Mouse (Mus musculus) MN1 (cell line): ENCODE results near the gene Idh1.

Experiments used
- DNase-seq: peaks from one replicate; pipeline ENCODE4 v3.0.0-alpha.2; 2016; ENCODE audit warnings: low spot score

Gene Idh1

GRCm38 (mm10) chr1:65113536-65114172 lies 72.6 kb downstream of the Idh1 start:
- DNase-seq = no peak

DNA sequence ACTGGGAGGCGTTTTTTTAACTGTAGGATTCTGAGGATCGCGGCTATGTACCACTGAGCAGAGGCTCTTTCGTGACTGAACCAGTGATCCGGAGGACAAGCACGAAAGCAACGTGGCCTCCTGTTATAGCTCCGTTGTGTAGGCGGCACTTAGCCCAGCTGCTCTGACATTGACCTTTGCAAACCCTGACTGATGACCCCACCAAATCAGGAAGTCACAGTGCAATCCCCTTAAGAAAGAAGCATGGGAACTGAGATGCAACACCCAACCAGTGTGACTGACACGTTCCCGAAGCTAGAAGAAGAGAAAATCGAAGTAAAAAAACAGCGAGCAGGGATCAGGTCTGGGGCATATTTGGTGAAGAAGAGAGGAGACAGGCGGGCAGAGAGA lies 73.5 kb downstream of the Idh1 start:
- DNase-seq = peak; percentile 21

DNA sequence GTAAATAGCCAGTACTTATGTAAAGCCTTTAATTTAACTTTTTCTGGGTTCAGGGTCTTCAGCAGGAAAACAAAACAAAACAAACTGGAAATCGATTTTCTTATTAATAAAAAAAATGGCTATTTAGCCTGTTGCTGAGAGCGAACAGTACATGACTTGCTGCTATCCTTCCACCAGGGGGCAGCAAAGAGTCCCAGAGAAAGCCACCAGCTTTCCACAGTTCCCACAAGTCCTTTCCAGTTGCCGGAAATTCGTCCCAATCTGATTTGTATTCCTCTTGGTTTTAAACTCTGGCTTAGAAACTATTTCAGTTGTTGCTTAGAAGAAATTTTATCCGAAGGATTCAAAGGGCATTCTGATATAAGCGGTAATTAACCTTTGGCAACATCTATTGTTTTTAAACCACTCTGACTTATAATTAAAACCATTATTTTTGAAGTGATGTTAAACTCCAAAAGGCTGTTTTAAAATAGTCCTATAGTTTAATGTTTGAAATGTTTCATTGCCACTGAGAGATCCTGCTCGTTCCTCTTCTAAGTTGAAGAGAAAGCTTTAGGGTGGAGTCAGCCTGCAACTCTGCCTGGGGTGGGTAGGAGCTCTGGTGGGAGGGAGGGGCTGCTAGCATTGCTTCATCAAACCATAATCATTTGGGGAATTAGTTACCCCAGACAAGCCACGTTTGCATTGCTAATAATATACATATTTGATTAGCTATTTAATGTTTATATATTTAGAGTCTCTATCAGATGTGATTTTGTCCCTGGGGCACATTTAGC lies 74.1 kb downstream of the Idh1 start:
- DNase-seq = peak; percentile 85

- DNase-seq = no peak
Measured at GRCm38 (mm10) chr1:65109756-65110435, 76.4 kb downstream of the Idh1 start.

DNA sequence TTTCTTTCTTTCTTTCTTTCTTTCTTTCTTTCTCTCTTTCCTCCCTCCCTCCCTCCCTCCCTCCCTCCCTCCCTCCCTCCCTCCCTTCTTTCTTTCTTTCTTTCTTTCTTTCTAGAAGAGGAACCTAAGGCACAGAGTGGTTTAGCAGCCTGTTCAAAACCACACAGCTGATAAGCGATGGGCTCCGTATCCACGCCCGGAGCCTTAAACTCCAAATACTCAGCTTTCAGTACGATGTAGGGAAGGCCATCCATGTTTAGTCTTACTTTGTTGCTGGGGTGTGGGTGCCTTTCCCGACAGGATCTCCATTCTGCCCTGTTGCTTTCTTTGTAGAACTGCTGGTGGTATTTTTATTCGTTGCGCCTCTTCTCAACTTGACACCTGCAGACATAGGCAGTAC lies 77.1 kb downstream of the Idh1 start:
- no peak for DNase-seq
